Mouse (Mus musculus) ES-E14 (cell line): Measurements from ENCODE around the gene Rps25. TPM values are rescaled to one million over a fixed set of nuclear protein-coding genes. Genes with fewer than 3 reads are reported as not detected.
A peak's percentile ranks its signal among the peaks of the same experiment; 100 is the strongest.

Experiments used
- DNase-seq: peaks from one replicate; pipeline ENCODE4 v3.0.0-alpha.2; 2013; ENCODE audit warnings: low read depth, low spot score
- H3K27ac ChIP-seq: 2 replicates; pipeline ENCODE4 v1.5.1; 2012; ENCODE audit warnings: low read depth, mild to moderate bottlenecking, low read length, moderate library complexity, mixed read lengths; ENCODE audit not compliant: poor library complexity, insufficient read depth, severe bottlenecking
- H3K36me3 ChIP-seq: 2 replicates; pipeline ENCODE4 v1.6.1; 2012; ENCODE audit warnings: mild to moderate bottlenecking, low read length, moderate library complexity, mixed read lengths; ENCODE audit not compliant: control insufficient read depth, poor library complexity, insufficient read depth, severe bottlenecking
- H3K4me1 ChIP-seq, 2 experiments: fragments of 150-350 bp in 1 of 2; sonication (generic) in 1 of 2; 2 replicates each; pipeline ENCODE4 v1.6.1; 2012; ENCODE audit warnings: low read length in 2 of 2, mild to moderate bottlenecking in 1 of 2, mixed read lengths in 1 of 2; ENCODE audit not compliant: control insufficient read depth in 2 of 2, insufficient read depth in 2 of 2, poor library complexity in 1 of 2
- H3K4me3 ChIP-seq, 2 experiments: fragments of 150-350 bp in 1 of 2; sonication (generic) in 1 of 2; 2 replicates each; pipeline ENCODE4 v1.5.1; 2012; ENCODE audit warnings: low read length in 2 of 2, low read depth in 1 of 2, mild to moderate bottlenecking in 1 of 2, mixed read lengths in 1 of 2; ENCODE audit not compliant: insufficient read depth in 1 of 2, poor library complexity in 1 of 2, severe bottlenecking in 1 of 2
- H3K9ac ChIP-seq: 2 replicates; pipeline ENCODE4 v1.6.1; 2012; ENCODE audit warnings: low read depth, mild to moderate bottlenecking, low read length, mixed read lengths; ENCODE audit not compliant: poor library complexity, insufficient read depth, severe bottlenecking
- H3K9me3 ChIP-seq: fragments of 150-350 bp; sonication (generic); 2 replicates; pipeline ENCODE4 v1.6.1; 2012; ENCODE audit warnings: low read depth, mild to moderate bottlenecking, low read length; ENCODE audit not compliant: control insufficient read depth, insufficient read depth
- CHD2 ChIP-seq: IDR thresholded peaks from 2 replicates; pipeline ENCODE4 v1.6.1; 2014; ENCODE audit warnings: mild to moderate bottlenecking, low read depth, low read length, inconsistent platforms
- HCFC1 ChIP-seq: IDR thresholded peaks from 2 replicates; pipeline ENCODE4 v1.6.1; 2012; ENCODE audit warnings: low read length, inconsistent platforms, borderline replicate concordance; ENCODE audit not compliant: insufficient read depth
- MAFK ChIP-seq: IDR thresholded peaks from 2 replicates; pipeline ENCODE4 v1.6.1; 2014; ENCODE audit warnings: mild to moderate bottlenecking, low read depth, low read length, inconsistent platforms; ENCODE audit not compliant: insufficient read depth
- ZC3H11A ChIP-seq: IDR thresholded peaks from 2 replicates; pipeline ENCODE4 v1.6.1; 2012; ENCODE audit warnings: low read depth, mild to moderate bottlenecking, inconsistent platforms, low read length, borderline replicate concordance
- ZNF384 ChIP-seq: IDR thresholded peaks from 2 replicates; pipeline ENCODE4 v1.6.1; 2012; ENCODE audit warnings: low read depth, low read length, inconsistent platforms
- in situ Hi-C, 2 experiments: fragments of 600-800 bp; cut with MboI; formaldehyde crosslinking; loops; one replicate each; pipeline ENCODE4 v1.15.1; 2025; ENCODE audit warnings: low sequenced_read_pairs in 2 of 2, inconsistent platforms in 1 of 2; ENCODE audit not compliant: unreplicated experiment in 2 of 2
- total RNA-seq: library from RNA; depleted of rRNA; stranded (reverse); fragments of 300-350 nt; gene quantifications from 2 replicates; pipeline ENCODE4 v1.2.3, GENCODE M21; 2012

Gene Rps25
- total RNA-seq, 1 experiment: 2,115 TPM

- Histone ChIP-seq H3K4me3 (peak within 1 kb of the TSS; percentile 88 to 93), H3K27ac (peak within 1 kb of the TSS; percentile 80), H3K4me1 (peaks cover 6 to 7% of the 10 kb centered on the region in 2 experiments; a peak in 2 of 4 replicates), H3K9ac (peak within 1 kb of the TSS; percentile 94), H3K9me3 (no peaks in the 10 kb centered on the region), H3K36me3 (peaks cover 25% of the 10 kb centered on the region)
- peak; percentile 94 for DNase-seq
- in situ Hi-C loops: no loop called here
- TF ChIP-seq ZNF384: no peak
- TF ChIP-seq MAFK: no peak
- 0 out of 2 replicates have a peak, but pooled peaks have one; percentile 35 for TF ChIP-seq HCFC1
- peak; percentile 92 for TF ChIP-seq CHD2
These were observed 27.7 kb upstream of the Rps25 start, which contains the start of gene Hyou1 for GRCm38 (mm10) chr9:44379054-44379834. Gene Hyou1 (plus strand): TSS chr9:44379490.

GRCm38 (mm10) chr9:44379862-44380261 is 27.1 kb upstream of the Rps25 start:
- H3K4me3 ChIP-seq: peak overlapping the region; percentile 88 to 93
- in situ Hi-C loops: no loop called here
- no peaks in the 10 kb centered on the region for H3K9me3 ChIP-seq
- peak overlapping the region; percentile 92 for H3K9ac ChIP-seq
- TF ChIP-seq MAFK (no peak), HCFC1 (no peak), CHD2 (no peak), ZNF384 (no peak), ZC3H11A (no peak)
- peaks cover 31% of the 10 kb centered on the region for H3K36me3 ChIP-seq
- no peak for DNase-seq
- H3K27ac ChIP-seq: peak overlapping the region; percentile 48; the same call in 1 of the 2 replicates
- peaks cover 7 to 8% of the 10 kb centered on the region in 2 experiments; a peak in 2 of 4 replicates for H3K4me1 ChIP-seq

- in situ Hi-C loops: no loop called here
- H3K9ac ChIP-seq: no peak overlapping the region
- H3K4me1 ChIP-seq: peaks cover 0 to 8% of the 10 kb centered on the region in 2 experiments; a peak in 1 of 4 replicates
- H3K27ac ChIP-seq: no peak overlapping the region
- TF ChIP-seq HCFC1 (no peak), ZC3H11A (no peak), CHD2 (no peak), ZNF384 (no peak), MAFK (no peak)
- H3K4me3 ChIP-seq: no peak overlapping the region
- DNase-seq: no peak
- peaks cover 68% of the 10 kb centered on the region for H3K36me3 ChIP-seq
- H3K9me3 ChIP-seq: no peaks in the 10 kb centered on the region
These were observed 22.3 kb upstream of the Rps25 start for GRCm38 (mm10) chr9:44384596-44384995.

- in situ Hi-C loops: no loop called here
- Histone ChIP-seq H3K36me3 (peaks cover 64% of the 10 kb centered on the region), H3K9ac (no peak overlapping the region), H3K4me1 (peaks cover 0 to 5% of the 10 kb centered on the region in 2 experiments; a peak in 1 of 4 replicates), H3K27ac (no peak overlapping the region), H3K4me3 (no peak overlapping the region), H3K9me3 (no peaks in the 10 kb centered on the region)
- DNase-seq: no peak
- TF ChIP-seq HCFC1 (no peak), CHD2 (no peak), MAFK (no peak), ZC3H11A (no peak), ZNF384 (no peak)
These were observed 19.7 kb upstream of the Rps25 start for GRCm38 (mm10) chr9:44387221-44387620.
